Mouse (Mus musculus) megakaryocyte-erythroid progenitor cell, adult 5-6 weeks (primary cell): ENCODE measurements around the gene Clmn. TPM values are rescaled to one million over a fixed set of nuclear protein-coding genes. Genes with fewer than 3 reads are reported as not detected.

Experiments
- ATAC-seq: replicated peaks from 2 replicates; pipeline ENCODE4 v1.8.0; 2016; ENCODE audit warnings: mild to moderate bottlenecking, inconsistent platforms; ENCODE audit not compliant: severe bottlenecking, poor library complexity, low FRiP score, low TSS enrichment
- total RNA-seq, 2 experiments: library from RNA; stranded (forward) in 1 of 2; stranded (reverse) in 1 of 2; fragments of 200-1000, 215-1000 nt in 1 of 2; fragments of >200 nt in 1 of 2; fragmentation: Nextera tagmentation in 1 of 2; gene quantifications; 2 replicates each; pipeline ENCODE4 v1.2.3; 2014 to 2017

The Clmn gene
- total RNA-seq, 2 experiments from 2014 or later: not detected

DNA sequence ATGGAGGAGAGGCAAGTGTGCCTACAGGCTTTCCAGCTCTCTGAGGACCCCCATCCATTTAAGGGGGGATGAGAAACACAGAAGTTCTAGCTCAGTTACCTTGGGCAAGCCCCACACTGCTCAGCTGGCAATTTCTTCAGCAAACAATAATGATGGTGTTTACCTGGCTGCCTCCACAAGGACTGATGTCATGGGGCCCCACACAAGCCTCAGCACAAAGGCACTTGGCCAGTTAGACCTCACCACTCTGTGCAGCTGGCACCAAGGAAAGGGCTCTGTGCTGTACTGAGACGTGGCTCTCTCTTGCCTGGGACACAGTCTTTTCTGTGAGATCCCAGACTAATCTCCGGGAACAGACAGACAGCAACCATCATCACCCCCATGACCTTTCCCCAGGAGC, 17.2 kb upstream of the Clmn start:
- no peak for ATAC-seq

GRCm38 (mm10) chr12:104881518-104882060, 16.7 kb upstream of the Clmn start:
- no peak for ATAC-seq

GRCm38 (mm10) chr12:104880367-104880766, 15.5 kb upstream of the Clmn start:
- no peak for ATAC-seq

GRCm38 (mm10) chr12:104879577-104879989, 14.7 kb upstream of the Clmn start:
- no peak for ATAC-seq

GRCm38 (mm10) chr12:104876053-104876452, 11.2 kb upstream of the Clmn start:
- no peak for ATAC-seq

GRCm38 (mm10) chr12:104871987-104872386, 7.1 kb upstream of the Clmn start:
- ATAC-seq: no peak

GRCm38 (mm10) chr12:104869737-104870136, 4.9 kb upstream of the Clmn start:
- ATAC-seq: no peak

DNA sequence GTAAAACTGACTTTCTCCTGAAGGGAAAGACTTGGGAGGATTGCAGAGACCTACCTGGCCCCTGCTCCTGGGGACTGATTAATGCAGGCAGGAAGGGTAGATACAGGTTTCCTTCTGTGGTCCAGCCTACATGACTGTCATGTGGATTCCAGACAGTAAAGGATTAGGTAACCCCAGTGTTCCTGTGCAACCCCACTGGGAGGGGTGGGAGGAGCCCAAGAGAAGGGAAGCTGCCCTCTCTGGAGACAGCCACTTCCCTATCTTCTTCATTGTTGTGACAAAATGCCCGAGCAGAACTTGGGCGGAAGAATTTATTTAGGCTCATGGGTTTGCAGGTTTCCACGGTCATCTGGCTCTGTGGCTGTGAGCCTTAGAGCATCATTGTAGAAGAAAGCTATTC, 3.6 kb upstream of the Clmn start:
- no peak for ATAC-seq

GRCm38 (mm10) chr12:104867851-104868250, 3.0 kb upstream of the Clmn start:
- no peak for ATAC-seq

DNA sequence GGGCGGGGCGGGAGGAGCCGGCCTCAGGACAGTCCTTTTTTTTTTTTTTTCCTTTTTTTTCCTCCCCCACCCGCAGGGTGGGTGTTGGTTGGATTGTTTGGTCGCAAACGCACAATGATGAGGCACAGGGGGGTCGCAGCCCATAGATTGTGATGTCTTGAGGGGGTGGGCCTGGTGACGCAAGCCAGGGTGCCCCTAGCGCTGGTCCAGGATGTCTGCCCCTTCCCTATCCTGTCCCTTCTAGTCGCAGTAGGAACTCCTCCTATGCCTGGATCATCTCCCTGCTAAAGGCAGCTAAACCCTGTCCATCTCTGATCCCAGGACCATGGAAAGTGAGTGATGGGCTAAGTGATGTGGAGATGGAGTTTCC, 275 bp upstream of the Clmn start:
- no peak for ATAC-seq

DNA sequence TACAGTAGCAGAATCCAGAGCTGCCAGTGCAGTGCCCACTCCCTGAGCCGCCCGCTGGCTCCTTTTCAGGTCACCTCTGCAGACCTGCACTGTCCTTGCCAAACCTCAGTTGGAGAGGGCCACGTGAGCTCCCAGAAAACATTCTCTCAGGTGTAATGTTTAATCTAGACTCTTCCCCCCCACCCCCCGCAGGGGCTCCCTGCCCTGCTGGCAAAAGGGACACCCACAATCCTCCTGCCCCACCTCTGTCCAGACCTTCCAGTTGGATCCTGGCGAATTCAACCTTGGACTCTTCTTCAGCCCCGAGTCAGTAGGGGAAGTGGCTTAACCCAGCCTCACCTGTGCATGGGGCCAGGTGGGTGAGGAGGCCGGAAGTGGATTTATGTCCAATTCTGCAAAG, 1.2 kb downstream of the Clmn start:
- ATAC-seq: no peak

DNA sequence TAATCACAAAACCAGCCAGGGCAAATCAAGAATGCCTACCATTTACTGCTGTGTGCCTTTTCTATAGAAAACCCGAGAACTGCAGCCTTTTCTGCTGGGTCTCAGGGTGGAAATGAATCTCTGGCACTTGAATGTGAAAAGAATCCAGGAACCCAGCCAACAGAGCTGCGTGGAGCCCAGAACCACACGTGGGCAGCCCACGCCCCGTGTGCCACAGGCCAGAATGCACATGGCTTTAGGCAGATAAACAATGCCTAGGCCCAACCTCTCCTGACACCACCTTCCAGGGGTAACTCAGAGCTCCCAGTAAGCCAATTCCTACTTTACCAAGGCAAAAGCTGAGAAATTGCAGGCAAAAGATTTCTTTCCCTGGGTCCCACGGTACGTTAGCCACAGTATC, 5.7 kb downstream of the Clmn start:
- ATAC-seq: no peak

GRCm38 (mm10) chr12:104858732-104859131, 6.1 kb downstream of the Clmn start:
- ATAC-seq: no peak

- no peak for ATAC-seq
Measured at GRCm38 (mm10) chr12:104857614-104858013, 7.3 kb downstream of the Clmn start.

- no peak for ATAC-seq
Measured at GRCm38 (mm10) chr12:104856540-104856939, 8.3 kb downstream of the Clmn start.

DNA sequence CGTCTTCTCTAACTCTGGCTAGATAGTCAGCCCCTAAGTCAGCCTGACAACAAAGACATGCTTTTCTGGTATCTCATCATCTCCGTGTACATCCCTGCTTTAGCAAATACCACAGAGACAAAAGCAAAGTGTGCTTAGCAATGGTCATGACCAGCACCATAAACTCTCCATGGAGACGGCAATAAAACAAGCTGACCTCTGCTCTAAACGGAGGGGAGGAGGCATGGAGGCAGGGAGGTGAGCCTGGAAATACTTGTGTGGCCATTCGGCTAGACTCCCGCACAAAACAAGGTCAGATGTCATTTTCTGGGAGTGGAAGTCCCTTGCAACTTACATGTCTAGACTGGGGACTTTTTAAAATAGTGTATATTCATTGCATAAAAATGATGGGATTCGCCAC, 9.3 kb downstream of the Clmn start:
- ATAC-seq: no peak

GRCm38 (mm10) chr12:104854826-104855225, 10.1 kb downstream of the Clmn start:
- no peak for ATAC-seq

DNA sequence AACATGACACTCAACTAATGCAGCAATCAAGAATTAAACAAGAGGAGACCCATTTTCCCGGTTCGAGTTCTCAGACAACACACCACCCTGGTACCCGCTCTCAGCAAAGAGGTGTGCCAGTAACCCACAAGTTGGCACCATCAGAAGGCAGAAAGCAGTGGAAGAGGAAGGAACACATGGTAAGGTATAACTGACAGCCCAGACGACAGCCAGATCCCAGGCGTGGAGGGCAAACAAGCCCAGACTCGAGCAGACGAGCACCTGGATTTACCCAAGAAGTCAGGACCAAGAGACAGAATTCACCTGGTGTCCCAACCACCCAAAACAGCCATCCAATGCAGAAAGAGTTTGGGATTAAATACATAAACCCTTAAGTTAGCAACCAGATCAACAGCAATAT, 11.5 kb downstream of the Clmn start:
- ATAC-seq: no peak

GRCm38 (mm10) chr12:104851711-104852508, 13.0 kb downstream of the Clmn start:
- ATAC-seq: no peak

GRCm38 (mm10) chr12:104850119-104850518, 14.8 kb downstream of the Clmn start:
- no peak for ATAC-seq

- no peak for ATAC-seq
Measured at GRCm38 (mm10) chr12:104848667-104849066, 16.2 kb downstream of the Clmn start.
